In genomic region chr7:44474419-44474818, GRCm38 (mm10) we compare ENCODE assay signal across 8 mouse cellular contexts. TPM values are rescaled to one million over a fixed set of nuclear protein-coding genes. Genes with fewer than 3 reads are reported as not detected.
A peak's percentile ranks its signal among the peaks of the same experiment; 100 is the strongest.
DNase-seq lines count a peak whose midpoint lies in the region; ATAC-seq lines count a peak whose summit lies in the region.

No protein-coding gene starts in this region.

- H3K27me3 ChIP-seq in forebrain, embryonic 11.5 days (ENCODE audit: control insufficient read depth, insufficient read depth, low read length), result 0 out of 2 replicates have a peak, but pooled peaks cover 2% of the 10 kb centered on the region
- H3K27me3 ChIP-seq in heart, embryonic 14.5 days (ENCODE audit: control insufficient read depth, insufficient read depth, low read length), result no peaks in the 10 kb centered on the region
- H3K27me3 ChIP-seq in neural tube, embryonic 13.5 days, result peaks cover 35% of the 10 kb centered on the region

- H3K4me2 ChIP-seq in forebrain, embryonic 11.5 days (ENCODE audit: low read depth, low read length, severe bottlenecking), result peak overlapping the region; percentile 15; the same call in 1 of the 2 replicates
- H3K4me2 ChIP-seq in heart, embryonic 14.5 days (ENCODE audit: low read length), result peak overlapping the region; percentile 73
- H3K4me2 ChIP-seq in neural tube, embryonic 13.5 days, result no peak overlapping the region

- peak overlapping the region; percentile 39; the same call in 1 of the 2 replicates for H3K9ac ChIP-seq in forebrain, embryonic 11.5 days (ENCODE audit: low read length)
- H3K9ac ChIP-seq in heart, embryonic 14.5 days (ENCODE audit: low read length), result peak overlapping the region; percentile 95
- peak overlapping the region; percentile 52 for H3K9ac ChIP-seq in neural tube, embryonic 13.5 days

- H3K4me3 ChIP-seq in forebrain, embryonic 11.5 days (ENCODE audit: low read depth, low read length), result no peak overlapping the region
- H3K4me3 ChIP-seq in heart, embryonic 14.5 days (ENCODE audit: control insufficient read depth in 1 of 2, insufficient read depth in 1 of 2, low read depth in 1 of 2, low read length in 2 of 2), result peak overlapping the region; percentile 54 to 78
- no peak overlapping the region for H3K4me3 ChIP-seq in neural tube, embryonic 13.5 days

- no peaks in the 10 kb centered on the region for H3K36me3 ChIP-seq in forebrain, embryonic 11.5 days (ENCODE audit: control insufficient read depth, insufficient read depth, low read length)
- no peaks in the 10 kb centered on the region for H3K36me3 ChIP-seq in heart, embryonic 14.5 days (ENCODE audit: control insufficient read depth, insufficient read depth, low read length)
- no peaks in the 10 kb centered on the region for H3K36me3 ChIP-seq in neural tube, embryonic 13.5 days

- H3K9me3 ChIP-seq in forebrain, embryonic 11.5 days (ENCODE audit: control insufficient read depth, low read length), result no peaks in the 10 kb centered on the region
- no peaks in the 10 kb centered on the region for H3K9me3 ChIP-seq in heart, embryonic 14.5 days (ENCODE audit: control insufficient read depth, low read length)
- H3K9me3 ChIP-seq in neural tube, embryonic 13.5 days, result no peaks in the 10 kb centered on the region

- no peak overlapping the region for H3K27ac ChIP-seq in forebrain, embryonic 11.5 days (ENCODE audit: low read depth, low read length)
- peak overlapping the region; percentile 93 to 99 for H3K27ac ChIP-seq in heart, embryonic 14.5 days (replicated peaks in 1 of 2; ENCODE audit: control insufficient read depth in 1 of 2, insufficient read depth in 1 of 2, low read depth in 2 of 2, low read length in 2 of 2)
- peak overlapping the region; percentile 79 for H3K27ac ChIP-seq in neural tube, embryonic 13.5 days (replicated peaks)

- peaks cover 17% of the 10 kb centered on the region for H3K4me1 ChIP-seq in forebrain, embryonic 11.5 days (replicated peaks; ENCODE audit: control insufficient read depth, insufficient read depth, low read length)
- H3K4me1 ChIP-seq in heart, embryonic 14.5 days (ENCODE audit: control insufficient read depth in 2 of 2, insufficient read depth in 2 of 2, low read length in 2 of 2), result peaks cover 34 to 41% of the 10 kb centered on the region in 2 experiments
- H3K4me1 ChIP-seq in neural tube, embryonic 13.5 days (replicated peaks), result peaks cover 45% of the 10 kb centered on the region

- ATAC-seq in forebrain, embryonic 11.5 days (replicated peaks; ENCODE audit: low FRiP score), result peak; percentile 72
- no peak for ATAC-seq in heart, embryonic 14.5 days (ENCODE audit: insufficient number of reproducible peaks, insufficient read depth, low FRiP score, low read depth)
- ATAC-seq in neural tube, embryonic 13.5 days (ENCODE audit: low read depth), result peak; percentile 75

- 19% methylated on average over 4 of the region's 4 CpGs for WGBS in forebrain, embryonic 11.5 days
- WGBS in heart, embryonic 14.5 days, result 4% methylated on average over 4 of the region's 4 CpGs
- 11% methylated on average over 4 of the region's 4 CpGs for WGBS in neural tube, embryonic 13.5 days

- DNase-seq in cerebellum, adult 11-12 months, result peak; percentile 76
- no peak for DNase-seq in cerebellum, adult 8-10 months
- DNase-seq in forebrain, embryonic 11.5 days (ENCODE audit: low spot score), result peak; percentile 69
- DNase-seq in layer of hippocampus, postnatal 36 days, result peak; percentile 75 to 80
- DNase-seq in kidney, postnatal 14 days, result no peak
- no peak for DNase-seq in urinary bladder, postnatal 14 days (ENCODE audit: low spot score)

RNA-seq across cellular contexts. Expression of gene Josd2, which starts 6.6 kb away (rescaled TPM):
- 60.9 and 68.9 TPM in 2 replicates for polyA plus RNA-seq in forebrain, embryonic 11.5 days (2014; fragmentation: Nextera tagmentation; extraction: Ambion mirVana)
- polyA plus RNA-seq in heart, embryonic 14.5 days (2014; fragmentation: Nextera tagmentation; extraction: Ambion mirVana), result 128 and 131 TPM in 2 replicates
- 100 to 1,000 TPM in 1 of 2 experiments, 10 to 100 TPM in 1; 94.5 to 102 TPM for total RNA-seq in layer of hippocampus, postnatal 36 days (2021)
- polyA plus RNA-seq in neural tube, embryonic 13.5 days (2015; fragmentation: Nextera tagmentation; extraction: Ambion mirVana), result 49.9 and 54.3 TPM in 2 replicates

RNA-seq across cellular contexts. Expression of gene Aspdh, which starts 9.2 kb away (rescaled TPM):
- polyA plus RNA-seq in forebrain, embryonic 11.5 days (2014; fragmentation: Nextera tagmentation; extraction: Ambion mirVana), result 2.6 and 2.9 TPM in 2 replicates
- polyA plus RNA-seq in heart, embryonic 14.5 days (2014; fragmentation: Nextera tagmentation; extraction: Ambion mirVana), result 0.34 and 1.4 TPM in 2 replicates
- total RNA-seq in layer of hippocampus, postnatal 36 days (2021), result 10 to 100 TPM; 13.3 to 21.6 TPM
- 1.6 and 2.9 TPM in 2 replicates for polyA plus RNA-seq in neural tube, embryonic 13.5 days (2015; fragmentation: Nextera tagmentation; extraction: Ambion mirVana)

RNA-seq across cellular contexts. Expression of gene Emc10, which starts 21.9 kb away (rescaled TPM):
- 115 and 124 TPM in 2 replicates for polyA plus RNA-seq in forebrain, embryonic 11.5 days (2014; fragmentation: Nextera tagmentation; extraction: Ambion mirVana)
- 101 and 114 TPM in 2 replicates for polyA plus RNA-seq in heart, embryonic 14.5 days (2014; fragmentation: Nextera tagmentation; extraction: Ambion mirVana)
- total RNA-seq in layer of hippocampus, postnatal 36 days (2021), result 100 to 1,000 TPM; 205 to 215 TPM
- polyA plus RNA-seq in neural tube, embryonic 13.5 days (2015; fragmentation: Nextera tagmentation; extraction: Ambion mirVana), result 139 TPM in 2 replicates

RNA-seq across cellular contexts. Expression of gene Fam71e1, which starts 22.0 kb away (rescaled TPM):
- 22.3 and 25.3 TPM in 2 replicates for polyA plus RNA-seq in forebrain, embryonic 11.5 days (2014; fragmentation: Nextera tagmentation; extraction: Ambion mirVana)
- 8.7 and 9.2 TPM in 2 replicates for polyA plus RNA-seq in heart, embryonic 14.5 days (2014; fragmentation: Nextera tagmentation; extraction: Ambion mirVana)
- total RNA-seq in layer of hippocampus, postnatal 36 days (2021), result 10 to 100 TPM; 14.3 to 15.7 TPM
- polyA plus RNA-seq in neural tube, embryonic 13.5 days (2015; fragmentation: Nextera tagmentation; extraction: Ambion mirVana), result 23.0 and 29.8 TPM in 2 replicates

RNA-seq across cellular contexts. Expression of gene Lrrc4b, which starts 45.6 kb away (rescaled TPM):
- 8.2 and 9.8 TPM in 2 replicates for polyA plus RNA-seq in forebrain, embryonic 11.5 days (2014; fragmentation: Nextera tagmentation; extraction: Ambion mirVana)
- 4.1 and 4.5 TPM in 2 replicates for polyA plus RNA-seq in heart, embryonic 14.5 days (2014; fragmentation: Nextera tagmentation; extraction: Ambion mirVana)
- 100 to 1,000 TPM; 311 to 332 TPM for total RNA-seq in layer of hippocampus, postnatal 36 days (2021)
- polyA plus RNA-seq in neural tube, embryonic 13.5 days (2015; fragmentation: Nextera tagmentation; extraction: Ambion mirVana), result 11.3 and 13.3 TPM in 2 replicates

Comparison
In these comparisons a context has a peak if more than half of its experiments do, and no peak if none do; other contexts are left out.
1. DNase-seq: peak in cerebellum, adult 11-12 months (single experiment), forebrain, embryonic 11.5 days (single experiment) and layer of hippocampus, postnatal 36 days (2 of 2); none in cerebellum, adult 8-10 months (single experiment), kidney, postnatal 14 days (single experiment) and urinary bladder, postnatal 14 days (single experiment).
2. H3K4me3 ChIP-seq: peak in heart, embryonic 14.5 days (2 of 2); none in forebrain, embryonic 11.5 days (single experiment) and neural tube, embryonic 13.5 days (single experiment).
3. H3K9ac ChIP-seq: peak in every context shown above with its lines; median percentile 95 in heart, embryonic 14.5 days; 52 in neural tube, embryonic 13.5 days; 39 in forebrain, embryonic 11.5 days.